Mouse (Mus musculus) hematopoietic stem cell, adult 5-6 weeks (primary cell): ENCODE measurements around the gene AC134908.4. TPM values are rescaled to one million over a fixed set of nuclear protein-coding genes. Genes with fewer than 3 reads are reported as not detected.
"Not testable (repeated sequence)": the region's sequence is repeated elsewhere in the genome, so short reads cannot be mapped to it uniquely, and the experiment has no call there.

ENCODE experiments used
- ATAC-seq, 2 experiments: fragments of 125-278 bp in 1 of 2; replicated peaks in 1 of 2; 2 replicates each; pipeline ENCODE4 v1.8.0; 2016 to 2017; ENCODE audit warnings: inconsistent platforms in 2 of 2, mild to moderate bottlenecking in 2 of 2, moderate number of reproducible peaks in 2 of 2, low read depth in 1 of 2, moderate TSS enrichment in 1 of 2; ENCODE audit not compliant: low FRiP score in 2 of 2, poor library complexity in 2 of 2, severe bottlenecking in 2 of 2, insufficient read depth in 1 of 2, low TSS enrichment in 1 of 2
- total RNA-seq: library from RNA; stranded (forward); fragments of 172-1452, 232-1000 nt; gene quantifications from 2 replicates; pipeline ENCODE4 v1.2.3, GENCODE M21; 2017

Gene AC134908.4
- total RNA-seq, 1 experiment from 2014 or later = not detected

DNA sequence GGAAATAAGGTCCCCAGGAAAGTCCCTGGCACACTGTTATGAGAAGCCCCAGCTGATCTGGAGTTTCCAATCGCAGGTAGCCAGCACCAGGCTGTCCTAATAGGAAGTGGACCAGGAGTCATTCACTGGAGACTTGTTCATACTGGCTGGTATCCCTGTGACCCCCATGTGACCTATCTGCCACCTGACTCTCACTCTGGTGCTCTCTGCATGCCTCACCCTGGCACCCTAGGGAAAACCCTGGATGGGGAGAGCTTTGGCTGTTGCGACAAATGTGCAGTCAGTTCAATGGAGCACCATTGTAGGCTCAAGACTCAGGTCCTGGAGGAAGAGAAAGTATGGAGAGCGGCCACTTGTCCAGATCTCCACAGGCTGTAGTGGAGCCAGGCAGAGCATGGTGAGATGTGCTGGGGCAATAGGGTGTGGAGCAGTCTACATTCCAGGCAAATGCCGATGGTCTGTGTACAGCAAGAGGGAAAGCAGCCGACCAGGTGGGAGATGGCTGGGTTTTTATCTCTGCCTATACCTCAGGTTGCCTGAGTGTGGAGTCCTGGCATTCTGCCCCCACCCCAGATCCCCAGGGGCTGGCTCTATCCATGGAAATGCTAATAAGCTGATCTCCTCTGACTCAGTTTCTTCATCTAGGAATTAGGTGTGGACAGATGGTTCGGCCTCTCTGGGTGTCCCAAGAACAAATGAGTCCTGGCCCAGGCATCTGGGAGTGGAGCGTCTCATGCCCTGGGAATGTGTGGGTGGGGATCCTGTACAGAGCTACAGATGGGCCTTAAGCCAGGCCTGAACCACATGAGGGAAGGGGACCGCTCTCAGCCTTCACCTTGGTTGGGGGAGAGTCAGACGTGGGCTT, 38.8 kb downstream of the AC134908.4 start:
- ATAC-seq = no peak; a peak in 1 of 4 replicates

DNA sequence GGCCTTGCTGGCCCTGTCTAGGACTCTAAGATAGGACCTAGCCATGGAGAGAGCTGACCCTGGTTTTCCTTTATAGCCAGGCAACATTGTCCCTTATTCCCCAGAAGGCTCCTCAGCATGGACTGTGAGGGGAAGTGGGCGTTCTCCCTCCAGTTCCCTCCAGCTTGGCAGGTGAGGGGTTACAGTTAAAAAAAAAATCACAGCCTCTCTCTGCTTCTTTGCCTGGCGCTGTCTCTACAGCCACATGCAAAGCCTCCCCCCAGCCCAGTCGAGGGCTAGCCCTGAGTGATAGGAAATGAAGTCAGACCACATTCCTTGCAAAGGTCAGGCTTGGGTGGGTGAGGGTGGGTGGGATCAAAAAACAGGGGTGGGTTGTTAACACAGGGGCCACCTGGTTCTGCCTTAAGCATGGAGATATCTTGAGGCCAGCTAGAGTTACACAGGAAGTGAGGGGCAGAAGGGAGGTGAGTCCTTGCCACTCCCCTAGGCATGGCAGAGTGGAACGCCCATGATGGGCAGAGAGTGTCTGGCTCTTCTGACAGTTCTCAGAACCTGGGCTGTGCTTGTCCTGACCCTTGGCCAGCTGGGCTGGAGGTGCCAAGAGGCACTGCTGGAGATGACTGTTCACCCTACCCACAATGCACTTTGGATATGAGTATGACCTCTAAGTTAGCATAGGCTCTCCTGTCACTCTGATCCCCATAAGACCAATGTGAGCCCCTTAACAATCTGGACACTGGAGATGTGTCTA, 39.7 kb downstream of the AC134908.4 start:
- ATAC-seq = no peak

DNA sequence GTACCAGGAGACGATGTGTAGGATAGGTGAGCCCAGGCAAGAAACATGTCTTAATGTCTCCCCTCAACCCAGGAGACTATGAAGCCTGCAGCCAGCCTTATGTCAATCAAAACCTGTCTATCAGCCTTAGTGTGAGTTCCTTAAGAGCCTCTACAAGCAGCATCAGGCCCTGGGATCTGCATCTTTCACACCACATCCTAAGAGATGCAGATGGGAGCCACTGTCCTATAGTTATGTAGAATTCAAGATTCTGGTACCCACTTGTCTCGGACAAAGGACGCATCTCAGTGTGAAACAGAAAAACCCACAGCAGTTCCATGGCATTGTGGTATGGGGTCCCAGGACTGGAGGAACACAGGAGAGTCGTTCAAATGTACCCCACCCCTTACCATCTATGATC, 40.4 kb downstream of the AC134908.4 start:
- no peak for ATAC-seq

DNA sequence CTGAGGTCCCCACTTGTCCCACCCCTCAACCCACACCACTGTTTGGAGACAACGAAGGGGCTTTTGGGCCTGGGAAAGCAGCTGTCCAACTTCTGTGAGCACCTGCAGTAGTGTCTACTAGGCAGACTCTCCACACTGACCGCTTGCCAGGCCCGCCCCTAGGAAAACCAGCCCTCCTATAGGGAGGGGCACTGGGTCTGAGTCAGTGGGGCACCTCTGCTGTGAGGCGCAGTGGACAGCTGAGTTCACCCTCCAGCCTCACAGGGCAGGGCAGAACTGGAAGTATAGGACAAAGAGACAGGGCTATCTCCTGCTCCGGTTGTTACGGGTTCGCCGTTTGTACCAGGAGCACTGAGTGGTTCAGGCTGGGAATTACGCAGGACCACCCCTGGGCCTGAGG, 41.2 kb downstream of the AC134908.4 start, which contains the start of gene Msln:
Gene Msln, minus strand, starts transcription at position 138 of the 400 bp plus-strand sequence.
- no peak for ATAC-seq

DNA sequence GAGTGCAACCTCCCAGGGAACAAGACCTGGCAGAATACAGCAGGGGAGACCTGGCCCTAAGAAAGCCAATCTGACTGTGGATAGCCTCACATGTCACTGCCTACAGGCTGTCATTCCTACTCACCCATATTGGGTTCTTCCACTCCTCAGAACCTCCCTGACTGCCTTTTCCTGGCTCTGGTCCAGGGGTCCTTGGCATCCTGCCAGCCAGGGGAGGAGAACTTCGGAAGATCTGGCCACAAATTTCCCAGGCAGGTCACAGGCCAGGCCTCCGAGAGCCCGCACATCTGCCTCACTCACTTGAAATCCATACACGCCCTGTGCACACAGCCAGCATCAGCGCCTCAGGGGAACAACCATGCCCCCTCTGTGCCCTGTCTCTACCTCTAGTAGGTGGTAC, 44.0 kb downstream of the AC134908.4 start:
- no peak for ATAC-seq

DNA sequence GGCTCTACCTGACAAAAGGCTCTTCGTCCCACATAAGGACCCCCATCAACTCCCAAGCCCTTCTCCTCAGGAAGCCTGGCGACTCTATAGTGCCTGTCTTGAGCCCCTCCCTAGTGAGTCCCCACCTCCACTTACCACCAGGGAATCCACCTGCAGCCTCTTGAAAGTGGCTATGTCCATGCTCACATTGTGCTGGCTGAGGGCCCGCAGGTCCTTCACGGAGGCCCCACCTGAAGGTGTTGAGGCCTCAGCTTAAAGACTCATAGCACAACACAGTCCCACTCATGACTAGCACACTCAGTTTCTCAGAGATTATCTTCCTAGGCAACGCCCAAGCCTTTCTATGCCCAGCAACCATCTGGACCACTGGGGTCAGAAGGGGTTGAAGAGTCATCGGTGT, 46.1 kb downstream of the AC134908.4 start:
- no peak for ATAC-seq

DNA sequence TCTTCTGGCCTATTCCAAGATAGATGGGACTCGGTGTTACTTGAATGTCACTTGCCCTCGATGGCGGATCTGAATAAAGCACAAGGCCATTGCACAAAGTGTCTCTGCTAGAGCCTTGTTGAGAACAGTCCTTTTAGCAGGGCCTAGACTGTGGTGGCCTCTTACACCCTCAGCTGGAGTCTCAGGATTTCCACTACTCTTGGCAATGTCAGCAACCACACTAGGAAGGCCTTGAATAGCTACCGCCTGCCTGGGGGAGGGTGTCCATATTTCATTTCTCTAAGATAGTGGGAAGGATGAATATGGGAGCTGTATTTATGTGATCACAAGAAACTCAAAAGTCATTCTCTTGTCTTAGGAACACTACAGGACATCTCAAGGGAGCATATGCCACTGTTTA, 47.2 kb downstream of the AC134908.4 start:
- ATAC-seq = no peak

DNA sequence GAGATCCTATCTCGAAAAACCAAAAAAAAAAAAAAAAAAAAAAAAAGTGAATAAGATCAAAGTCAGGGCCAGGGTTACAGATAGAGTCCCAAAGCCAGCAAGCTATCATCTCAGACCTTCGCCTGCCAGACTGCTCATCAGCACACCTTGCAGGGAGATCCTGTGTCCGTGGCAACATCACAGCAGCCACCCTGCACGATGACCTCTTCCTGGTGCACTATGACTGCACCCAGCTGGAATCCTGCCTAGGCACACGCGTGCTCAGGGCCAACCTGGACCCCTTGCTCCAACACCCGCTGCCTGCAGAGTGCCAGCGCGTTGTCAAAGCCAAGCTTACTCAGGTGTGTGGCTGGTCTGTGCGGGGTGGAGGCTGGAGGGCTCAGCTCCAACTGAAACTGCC, 51.1 kb downstream of the AC134908.4 start:
- ATAC-seq = no peak

DNA sequence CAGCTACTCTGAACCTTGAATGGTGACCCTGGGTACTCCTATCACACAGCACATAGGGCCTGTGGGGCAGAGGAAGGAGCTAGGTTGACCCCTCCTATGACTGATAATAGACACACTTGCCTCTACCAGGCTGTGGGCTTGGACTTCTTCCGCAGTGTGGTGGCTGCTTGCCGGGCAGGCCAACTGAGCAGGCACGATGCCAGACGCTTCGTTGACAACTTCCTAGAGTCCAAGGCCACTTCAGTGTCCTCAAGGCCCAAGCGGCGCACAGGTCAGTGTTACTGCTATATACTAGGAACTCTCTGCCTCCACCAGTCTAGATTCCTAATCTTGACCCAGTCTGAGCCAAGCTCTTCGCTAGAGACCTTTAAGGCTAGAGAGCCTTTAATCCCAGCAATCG, 51.6 kb downstream of the AC134908.4 start:
- ATAC-seq = no peak; a peak in 1 of 4 replicates

DNA sequence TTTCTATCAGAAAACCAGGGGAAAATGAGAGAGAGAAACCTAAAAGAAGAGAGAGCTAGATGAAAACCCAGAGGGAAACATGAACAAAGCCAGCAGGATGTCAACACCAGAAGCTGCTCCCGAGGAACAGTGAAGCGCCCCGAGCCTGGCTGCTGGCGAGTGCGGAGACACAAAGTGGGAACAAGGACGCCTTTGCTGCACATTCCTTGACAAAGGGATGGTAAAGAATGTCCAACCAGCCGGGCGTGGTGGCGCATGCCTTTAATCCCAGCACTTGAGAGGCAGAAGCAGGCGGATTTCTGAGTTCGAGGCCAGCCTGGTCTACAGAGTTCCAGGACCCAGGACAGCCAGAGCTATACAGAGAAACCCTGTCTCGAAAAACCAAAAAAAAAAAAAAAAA, 54.0 kb downstream of the AC134908.4 start:
- ATAC-seq = not testable (repeated sequence)

Other genes starting within 250 kb of the AC134908.4 start
- not detected in 2 replicates for gene Sox8, start 225.0 kb downstream of the AC134908.4 start, total RNA-seq
- 6.7 and 12.1 TPM in 2 replicates for gene Lmf1, start 216.6 kb downstream of the AC134908.4 start, total RNA-seq
- not detected in 2 replicates for gene Gng13, start 78.5 kb downstream of the AC134908.4 start, total RNA-seq
- 11.9 and 12.8 TPM in 2 replicates for gene Chtf18, start 68.2 kb downstream of the AC134908.4 start, total RNA-seq
- gene Rpusd1, start 68.0 kb downstream of the AC134908.4 start, total RNA-seq = 1.8 and 4.6 TPM in 2 replicates
- gene Mslnl, start 59.6 kb downstream of the AC134908.4 start, total RNA-seq = not detected in 2 replicates
- gene Msln, start 41.3 kb downstream of the AC134908.4 start, total RNA-seq = not detected in 2 replicates
- 13.4 and 21.5 TPM in 2 replicates for gene Narfl, start 21.9 kb downstream of the AC134908.4 start, total RNA-seq
- gene Haghl, start 10.0 kb downstream of the AC134908.4 start, total RNA-seq = 18.6 and 42.3 TPM in 2 replicates
- 0.38 TPM in 1 of 2 replicates, not detected in the other for gene Ccdc78, start 9.1 kb downstream of the AC134908.4 start, total RNA-seq
- 21.1 and 33.3 TPM in 2 replicates for gene Fam173a, start 2.8 kb downstream of the AC134908.4 start, total RNA-seq
- 24.9 and 26.5 TPM in 2 replicates for gene Metrn, start 1.5 kb upstream of the AC134908.4 start, total RNA-seq
- 0.06 TPM in 1 of 2 replicates, not detected in the other for gene Fbxl16, start 13.4 kb upstream of the AC134908.4 start, total RNA-seq
- gene Wdr24, start 28.0 kb upstream of the AC134908.4 start, total RNA-seq = 16.5 and 17.6 TPM in 2 replicates
- gene Jmjd8, start 33.2 kb upstream of the AC134908.4 start, total RNA-seq = 23.2 and 25.3 TPM in 2 replicates
- 79.5 and 84.8 TPM in 2 replicates for gene Stub1, start 37.7 kb upstream of the AC134908.4 start, total RNA-seq
- gene Rhbdl1, start 41.6 kb upstream of the AC134908.4 start, total RNA-seq = not detected in 2 replicates
- gene Gm20683, start 46.1 kb upstream of the AC134908.4 start, total RNA-seq = 1.4 TPM in 1 of 2 replicates, not detected in the other
- 24.6 and 27.1 TPM in 2 replicates for gene Rhot2, start 49.2 kb upstream of the AC134908.4 start, total RNA-seq
- 13.0 and 13.6 TPM in 2 replicates for gene Wdr90, start 65.8 kb upstream of the AC134908.4 start, total RNA-seq
- 7.3 and 13.5 TPM in 2 replicates for gene Mcrip2, start 73.1 kb upstream of the AC134908.4 start, total RNA-seq
- 20.1 and 35.2 TPM in 2 replicates for gene Mettl26, start 79.4 kb upstream of the AC134908.4 start, total RNA-seq
- 0.79 and 1.1 TPM in 2 replicates for gene Wfikkn1, start 85.2 kb upstream of the AC134908.4 start, total RNA-seq
- gene Rab40c, start 124.1 kb upstream of the AC134908.4 start, total RNA-seq = 12.3 and 17.1 TPM in 2 replicates
- 33.8 and 47.5 TPM in 2 replicates for gene Pigq, start 149.3 kb upstream of the AC134908.4 start, total RNA-seq
- gene Nhlrc4, start 149.3 kb upstream of the AC134908.4 start, total RNA-seq = not detected in 2 replicates
- gene A930017K11Rik, start 156.9 kb upstream of the AC134908.4 start, total RNA-seq = not detected in 2 replicates
- 3.3 and 8.1 TPM in 2 replicates for gene Capn15, start 190.1 kb upstream of the AC134908.4 start, total RNA-seq